Mouse (Mus musculus) ES-Bruce4 (cell line): ENCODE results near the gene Cnnm1.

Source experiments
- CTCF ChIP-seq: IDR thresholded peaks from one replicate; pipeline ENCODE4 v1.8.1; 2011; ENCODE audit warnings: low read depth, low read length
- POLR2A ChIP-seq: IDR thresholded peaks from one replicate; pipeline ENCODE4 v1.8.1; 2011; ENCODE audit warnings: low read length; ENCODE audit not compliant: insufficient read depth

GRCm38 (mm10) chr19:43530921-43531320, 90.7 kb downstream of the Cnnm1 start:
- TF ChIP-seq CTCF (no peak), POLR2A (no peak)
